ENCODE assay signal across 25 mouse cellular contexts in genomic region chr8:30730366-30730765, GRCm38 (mm10).
DNase-seq lines count a peak whose midpoint lies in the region; ATAC-seq and TF ChIP-seq lines count a peak whose summit lies in the region.
"Had no signal": no experiment of that assay in that cellular context is flagged by ENCODE, and none has a peak within 500 bp of the region (broad histone marks: within the 10 kb centered on the region; RNA-seq: fewer than 3 reads in every experiment).

No protein-coding gene starts in this region.

- TF ChIP-seq CTCF in brain, embryonic 14.5 days (IDR thresholded peaks at IDR 0.05; ENCODE audit: borderline replicate concordance, extremely low read depth, insufficient read depth, insufficient read length), result no peak

- no peaks in the 10 kb centered on the region for H3K9me3 ChIP-seq in hindbrain, embryonic 16.5 days (ENCODE audit: control insufficient read depth, low read length)
- no peaks in the 10 kb centered on the region for H3K9me3 ChIP-seq in hindbrain, embryonic 13.5 days
- no peaks in the 10 kb centered on the region for H3K9me3 ChIP-seq in forebrain, embryonic 15.5 days
- H3K9me3 ChIP-seq: embryonic facial prominence, embryonic 12.5 days; forebrain, embryonic 12.5 days; hindbrain, embryonic 12.5 days; intestine, embryonic 15.5 days; limb, embryonic 13.5 days had no signal

- H3K27me3 ChIP-seq in hindbrain, embryonic 16.5 days (replicated peaks; ENCODE audit: control insufficient read depth, insufficient read depth, low read length), result no peaks in the 10 kb centered on the region
- H3K27me3 ChIP-seq in hindbrain, embryonic 13.5 days, result 0 out of 2 replicates have a peak, but pooled peaks cover 3% of the 10 kb centered on the region
- H3K27me3 ChIP-seq in forebrain, embryonic 15.5 days, result no peaks in the 10 kb centered on the region
- H3K27me3 ChIP-seq: embryonic facial prominence, embryonic 12.5 days; forebrain, embryonic 12.5 days; hindbrain, embryonic 12.5 days; intestine, embryonic 15.5 days; limb, embryonic 13.5 days; liver, embryonic 12.5 days had no signal

- H3K9ac ChIP-seq in hindbrain, embryonic 16.5 days (ENCODE audit: low read depth, low read length), result no peak overlapping the region
- H3K9ac ChIP-seq in hindbrain, embryonic 13.5 days, result no peak overlapping the region
- H3K9ac ChIP-seq in forebrain, embryonic 15.5 days (replicated peaks), result no peak overlapping the region
- H3K9ac ChIP-seq: embryonic facial prominence, embryonic 12.5 days; forebrain, embryonic 12.5 days; hindbrain, embryonic 12.5 days; intestine, embryonic 15.5 days; limb, embryonic 13.5 days; liver, embryonic 12.5 days had no signal

- ATAC-seq in hindbrain, embryonic 16.5 days, result peak; percentile 31; the same call in 1 of the 2 replicates
- ATAC-seq in hindbrain, embryonic 13.5 days (ENCODE audit: low FRiP score), result no peak
- ATAC-seq in forebrain, embryonic 15.5 days (replicated peaks), result no peak
- ATAC-seq: activated CD4-positive, CD25-positive, alpha-beta regulatory T cell, adult 4 months; intestine, embryonic 15.5 days; liver, embryonic 12.5 days had no signal

- TF ChIP-seq POLR2A in brain, embryonic 14.5 days (IDR thresholded peaks at IDR 0.05; ENCODE audit: borderline replicate concordance, extremely low read depth, insufficient read depth, insufficient read length, poor library complexity, severe bottlenecking), result no peak

- H3K4me2 ChIP-seq in hindbrain, embryonic 16.5 days (ENCODE audit: low read length), result no peak overlapping the region
- no peak overlapping the region for H3K4me2 ChIP-seq in hindbrain, embryonic 13.5 days
- no peak overlapping the region for H3K4me2 ChIP-seq in forebrain, embryonic 15.5 days (replicated peaks)
- H3K4me2 ChIP-seq: embryonic facial prominence, embryonic 12.5 days; forebrain, embryonic 12.5 days; hindbrain, embryonic 12.5 days; intestine, embryonic 15.5 days; limb, embryonic 13.5 days; liver, embryonic 12.5 days; midbrain, embryonic 11.5 days had no signal

- peaks cover 6% of the 10 kb centered on the region for H3K4me1 ChIP-seq in hindbrain, embryonic 16.5 days (ENCODE audit: control insufficient read depth, insufficient read depth, low read depth, low read length)
- H3K4me1 ChIP-seq in hindbrain, embryonic 13.5 days (replicated peaks), result peaks cover 14% of the 10 kb centered on the region
- peaks cover 13% of the 10 kb centered on the region; the same call in 1 of the 2 replicates for H3K4me1 ChIP-seq in forebrain, embryonic 15.5 days
- H3K4me1 ChIP-seq: embryonic facial prominence, embryonic 12.5 days; intestine, embryonic 15.5 days; limb, embryonic 13.5 days; liver, embryonic 12.5 days had no signal

- DNase-seq in brain, adult 2 months (ENCODE audit: low read depth, low spot score), result peak; percentile 77
- peak; percentile 41 for DNase-seq in brain, embryonic 14.5 days (ENCODE audit: low read depth)
- peak; percentile 9 to 68 for DNase-seq in layer of hippocampus, postnatal 14 days (ENCODE audit: low spot score in 2 of 2)
- DNase-seq in embryo, embryonic 9.5 days (ENCODE audit: extremely low spot score), result no peak
- DNase-seq: adrenal gland, postnatal 10 days; cerebellum, adult 9-11 months; gastrocnemius, postnatal 36 days; heart, adult 2 months; kidney, adult 8-10 months; kidney, postnatal 10 days; lung, adult 18-20 months; lung, postnatal 14 days; right cerebral cortex, postnatal 14 days; thymus, postnatal 25 days had no signal

- no peak overlapping the region for H3K27ac ChIP-seq in hindbrain, embryonic 16.5 days (ENCODE audit: low read depth, low read length)
- H3K27ac ChIP-seq in hindbrain, embryonic 13.5 days, result no peak overlapping the region
- no peak overlapping the region for H3K27ac ChIP-seq in forebrain, embryonic 15.5 days (replicated peaks)
- H3K27ac ChIP-seq: embryonic facial prominence, embryonic 12.5 days; forebrain, embryonic 12.5 days; heart, adult 2 months; hindbrain, embryonic 12.5 days; intestine, embryonic 15.5 days; limb, embryonic 13.5 days; liver, embryonic 12.5 days had no signal

- no peaks in the 10 kb centered on the region for H3K36me3 ChIP-seq in hindbrain, embryonic 16.5 days (ENCODE audit: control insufficient read depth, insufficient read depth, low read length)
- H3K36me3 ChIP-seq in hindbrain, embryonic 13.5 days, result no peaks in the 10 kb centered on the region
- H3K36me3 ChIP-seq in forebrain, embryonic 15.5 days, result no peaks in the 10 kb centered on the region
- H3K36me3 ChIP-seq: embryonic facial prominence, embryonic 12.5 days; forebrain, embryonic 12.5 days; hindbrain, embryonic 12.5 days; intestine, embryonic 15.5 days; limb, embryonic 13.5 days; liver, embryonic 12.5 days had no signal

- H3K4me3 ChIP-seq in hindbrain, embryonic 16.5 days (ENCODE audit: low read length), result no peak overlapping the region
- H3K4me3 ChIP-seq in hindbrain, embryonic 13.5 days, result no peak overlapping the region
- no peak overlapping the region for H3K4me3 ChIP-seq in forebrain, embryonic 15.5 days
- H3K4me3 ChIP-seq: embryonic facial prominence, embryonic 12.5 days; forebrain, embryonic 12.5 days; heart, adult 2 months; hindbrain, embryonic 12.5 days; intestine, embryonic 15.5 days; limb, embryonic 13.5 days; liver, embryonic 12.5 days had no signal
